Mouse (Mus musculus): ENCODE measurements at regions not wholly inside any gene's neighbourhood (a gene's known extent, or its start where the extent isn't known, plus 50 kb on each side); places are given as distances from the start of the nearest gene placed in this dataset.

DNA sequence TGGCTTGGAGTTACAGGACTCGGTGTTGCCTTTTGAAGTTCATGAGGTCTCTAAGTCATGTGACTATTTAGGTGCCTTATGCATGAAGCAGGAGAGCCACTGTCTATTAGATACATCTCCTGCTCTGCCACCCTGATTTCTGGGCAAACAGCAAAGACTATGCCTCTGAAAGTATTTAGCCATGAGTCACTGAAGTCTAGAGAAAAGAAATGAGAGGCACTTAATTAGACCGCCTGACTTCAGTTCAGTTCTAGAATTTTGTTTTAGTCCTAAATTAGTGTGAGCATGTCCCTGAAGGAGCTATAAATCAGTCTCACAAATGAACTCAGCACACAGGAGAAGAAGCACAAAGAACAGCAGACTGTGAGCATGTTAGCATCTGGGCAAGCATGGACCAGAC is 924.5 kb downstream of the Gsdmc2 start:
- no peaks in the 10 kb centered on the region for H3K4me1 ChIP-seq (ENCODE audit: control insufficient read depth in 1 of 2, insufficient read depth in 2 of 2)
- H3K79me2 ChIP-seq (replicated peaks; ENCODE audit: control insufficient read depth, extremely low read depth, insufficient read depth, poor library complexity, severe bottlenecking), result no peaks in the 10 kb centered on the region
- H3K4me2 ChIP-seq (ENCODE audit: insufficient read depth, low read depth, poor library complexity, severe bottlenecking), result no peak overlapping the region
- H3K27ac ChIP-seq (ENCODE audit: insufficient read depth, low read depth), result no peak overlapping the region
- H3K9me3 ChIP-seq (replicated peaks; ENCODE audit: low read length), result no peaks in the 10 kb centered on the region
- dilution Hi-C loops (cut with MboI; ENCODE audit: extremely low pct_ligation_motif_present, extremely low pct_unique_long_range_greater_than_20kb, low sequenced_read_pairs), result no loop called here
- in situ Hi-C loops (cut with MboI; ENCODE audit: low pct_ligation_motif_present, low pct_unique_long_range_greater_than_20kb, low sequenced_read_pairs), result no loop called here
- peaks cover 2% of the 10 kb centered on the region for H3K27me3 ChIP-seq (replicated peaks)
- no peaks in the 10 kb centered on the region for H3K36me3 ChIP-seq (replicated peaks in 1 of 2; ENCODE audit: control insufficient read depth in 1 of 2, insufficient read depth in 1 of 2, low read length in 1 of 2)
- no peak for TF ChIP-seq TCF12 (IDR thresholded peaks at IDR 0.05; ENCODE audit: low read depth, low read length)
- no peak for TF ChIP-seq POLR2AphosphoS2 (IDR thresholded peaks at IDR 0.05; ENCODE audit: low read depth, low read length)
- no peak for TF ChIP-seq MAFK (IDR thresholded peaks at IDR 0.05; ENCODE audit: insufficient replicate concordance, low read length)
- TF ChIP-seq CTCF (conservative IDR thresholded peaks at IDR 0.05 in 1 of 2, IDR thresholded peaks at IDR 0.05 in 1 of 2; ENCODE audit: low read depth in 2 of 2, low read length in 2 of 2), result no peak
- TF ChIP-seq RCOR1 (conservative IDR thresholded peaks at IDR 0.05; ENCODE audit: low read depth, low read length), result no peak
- DNase-seq (ENCODE audit: extremely low read depth), result no peak
- H3K4me3 ChIP-seq (replicated peaks in 1 of 3; ENCODE audit: low read depth in 2 of 3, low read length in 2 of 3, poor library complexity in 1 of 3), result no peak overlapping the region
- no peak overlapping the region for H3K9ac ChIP-seq (ENCODE audit: insufficient read depth, low read depth)

DNA sequence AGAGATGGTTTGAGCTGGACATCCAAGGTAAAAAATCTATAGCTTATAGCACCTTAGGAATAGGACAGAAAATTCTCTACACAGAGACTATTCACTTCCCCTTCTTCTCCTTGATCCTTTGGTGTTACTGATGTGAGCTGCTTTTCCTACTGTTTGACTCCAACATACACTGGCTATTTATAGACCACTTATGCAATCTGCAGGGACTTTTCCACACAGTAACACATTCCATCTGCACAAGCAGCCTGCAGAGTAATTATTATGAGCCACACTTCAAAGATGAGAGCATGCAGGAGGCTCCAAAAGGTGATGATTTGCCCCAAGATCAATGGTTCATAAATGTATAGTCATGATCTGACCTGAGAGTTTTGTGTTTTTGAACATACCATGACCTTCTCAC is 925.7 kb downstream of the Gsdmc2 start:
- Histone ChIP-seq H3K9ac (ENCODE audit: insufficient read depth, low read depth) (no peak overlapping the region), H3K27ac (ENCODE audit: insufficient read depth, low read depth) (no peak overlapping the region), H3K4me2 (ENCODE audit: insufficient read depth, low read depth, poor library complexity, severe bottlenecking) (no peak overlapping the region), H3K4me1 (ENCODE audit: control insufficient read depth in 1 of 2, insufficient read depth in 2 of 2) (no peaks in the 10 kb centered on the region), H3K27me3 (replicated peaks) (peaks cover 2% of the 10 kb centered on the region), H3K36me3 (replicated peaks in 1 of 2; ENCODE audit: control insufficient read depth in 1 of 2, insufficient read depth in 1 of 2, low read length in 1 of 2) (no peaks in the 10 kb centered on the region), H3K79me2 (replicated peaks; ENCODE audit: control insufficient read depth, extremely low read depth, insufficient read depth, poor library complexity, severe bottlenecking) (no peaks in the 10 kb centered on the region), H3K4me3 (replicated peaks in 1 of 3; ENCODE audit: low read depth in 2 of 3, low read length in 2 of 3, poor library complexity in 1 of 3) (no peak overlapping the region), H3K9me3 (replicated peaks; ENCODE audit: low read length) (no peaks in the 10 kb centered on the region)
- in situ Hi-C loops (cut with MboI; ENCODE audit: low pct_ligation_motif_present, low pct_unique_long_range_greater_than_20kb, low sequenced_read_pairs) (no loop called here), dilution Hi-C loops (cut with MboI; ENCODE audit: extremely low pct_ligation_motif_present, extremely low pct_unique_long_range_greater_than_20kb, low sequenced_read_pairs) (no loop called here)
- TF ChIP-seq NELFE (IDR thresholded peaks at IDR 0.05; ENCODE audit: low read depth, low read length) (no peak), JUN (IDR thresholded peaks at IDR 0.05; ENCODE audit: insufficient read depth, low read depth, low read length) (no peak), SIN3A (IDR thresholded peaks at IDR 0.05; ENCODE audit: low read length) (no peak), RAD21 (IDR thresholded peaks at IDR 0.05; ENCODE audit: low read depth, low read length) (no peak), MXI1 (IDR thresholded peaks at IDR 0.05; ENCODE audit: low read depth, low read length) (no peak), E2F4 (IDR thresholded peaks at IDR 0.05; ENCODE audit: insufficient replicate concordance, low read depth, low read length) (no peak), HCFC1 (IDR thresholded peaks at IDR 0.05; ENCODE audit: low read depth, low read length) (no peak), MYC (IDR thresholded peaks at IDR 0.05; ENCODE audit: low read depth, low read length) (no peak), TBP (conservative IDR thresholded peaks at IDR 0.05; ENCODE audit: low read depth, low read length) (no peak), EP300 (IDR thresholded peaks at IDR 0.05; ENCODE audit: low read length) (no peak), POLR2AphosphoS2 (IDR thresholded peaks at IDR 0.05; ENCODE audit: low read depth, low read length) (no peak), USF1 (IDR thresholded peaks at IDR 0.05; ENCODE audit: low read depth, low read length) (no peak), ZKSCAN1 (IDR thresholded peaks at IDR 0.05; ENCODE audit: borderline replicate concordance, low read depth, low read length) (no peak), MAZ (IDR thresholded peaks at IDR 0.05; ENCODE audit: low read depth, low read length) (no peak)
- DNase-seq (ENCODE audit: extremely low read depth), result no peak
